Mouse (Mus musculus): ENCODE measurements around the gene Popdc2.

Popdc2 gene

DNA sequence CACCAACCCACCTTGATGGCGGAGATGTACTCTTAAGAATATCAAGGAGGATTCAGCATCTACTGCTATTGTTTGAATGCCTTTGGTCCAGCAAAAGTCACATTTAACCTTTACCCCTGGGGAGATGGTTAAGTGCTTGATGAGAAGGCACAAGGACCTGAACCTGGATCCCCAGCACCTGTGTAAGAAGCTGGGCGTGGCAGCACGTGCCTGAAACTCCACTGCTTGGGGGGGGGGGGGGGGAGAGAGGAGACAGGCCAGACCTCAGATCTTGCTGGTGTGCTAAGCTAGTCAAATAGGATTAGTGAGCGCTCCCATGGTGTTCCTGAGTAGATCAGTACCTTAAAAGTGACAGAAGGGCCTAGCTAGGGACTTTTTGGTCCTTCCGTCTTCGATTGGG, 39.5 kb downstream of the Popdc2 start:
- DNase-seq (ENCODE audit: low spot score), result no peak

DNA sequence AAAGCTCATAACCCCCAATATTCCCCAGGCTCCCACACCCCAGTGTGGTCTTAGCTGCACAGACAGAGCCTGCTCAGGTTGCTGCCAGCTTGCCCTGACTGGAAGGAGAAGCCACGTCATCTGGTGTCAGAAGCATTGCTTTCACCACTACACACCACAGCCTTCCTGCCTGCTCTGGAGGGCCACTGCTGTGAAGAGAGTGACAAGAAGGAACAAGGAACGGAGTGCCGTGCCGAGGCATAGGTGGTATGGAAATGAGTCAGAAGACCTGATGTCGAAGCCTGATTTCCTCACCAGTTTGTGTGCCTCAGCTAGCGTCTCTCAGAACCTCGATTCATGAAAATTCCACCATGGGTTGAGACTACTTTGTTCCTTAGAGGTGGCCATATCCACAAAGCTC, 41.6 kb downstream of the Popdc2 start:
- no peak for DNase-seq (ENCODE audit: low spot score)

DNA sequence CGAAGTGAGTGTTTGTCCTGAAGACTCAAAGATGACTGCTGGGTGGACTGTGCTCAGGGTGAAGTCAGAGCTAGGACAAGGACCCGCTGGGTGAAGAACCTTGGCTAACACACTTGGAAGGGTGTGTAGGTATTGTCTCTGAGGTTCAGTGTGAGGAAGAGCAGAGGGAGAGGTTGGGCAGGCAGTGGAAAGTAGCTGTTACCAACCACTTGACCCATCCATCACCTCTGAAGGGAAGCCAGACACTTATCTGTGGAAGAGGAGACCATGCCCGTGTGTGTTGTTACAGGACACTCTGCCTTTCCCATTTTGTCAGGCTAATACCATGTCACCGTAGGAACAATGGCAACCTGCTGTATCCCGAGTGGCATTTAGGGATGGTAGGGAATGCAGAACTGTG, 44.3 kb downstream of the Popdc2 start:
- no peak for DNase-seq (ENCODE audit: low spot score)

DNA sequence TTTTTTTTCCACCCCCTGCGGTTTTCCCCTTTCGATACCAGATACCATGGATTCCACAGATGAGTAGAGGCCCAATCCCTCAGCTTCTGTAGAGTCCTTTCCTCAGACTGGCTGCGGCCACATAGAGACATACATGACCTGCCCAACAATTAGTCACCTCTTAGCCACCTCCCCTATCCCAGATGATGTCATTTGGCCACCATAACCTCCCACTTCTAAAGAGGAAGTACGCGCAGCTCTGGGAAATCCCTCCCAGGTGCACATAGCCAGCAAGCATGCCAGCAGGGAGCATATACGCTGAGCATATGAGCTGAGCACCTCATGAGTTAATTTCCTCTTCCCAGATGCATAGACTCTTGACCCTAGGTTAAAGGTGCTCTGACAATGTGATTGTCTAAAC, 44.7 kb downstream of the Popdc2 start:
- no peak for DNase-seq (ENCODE audit: low spot score)

DNA sequence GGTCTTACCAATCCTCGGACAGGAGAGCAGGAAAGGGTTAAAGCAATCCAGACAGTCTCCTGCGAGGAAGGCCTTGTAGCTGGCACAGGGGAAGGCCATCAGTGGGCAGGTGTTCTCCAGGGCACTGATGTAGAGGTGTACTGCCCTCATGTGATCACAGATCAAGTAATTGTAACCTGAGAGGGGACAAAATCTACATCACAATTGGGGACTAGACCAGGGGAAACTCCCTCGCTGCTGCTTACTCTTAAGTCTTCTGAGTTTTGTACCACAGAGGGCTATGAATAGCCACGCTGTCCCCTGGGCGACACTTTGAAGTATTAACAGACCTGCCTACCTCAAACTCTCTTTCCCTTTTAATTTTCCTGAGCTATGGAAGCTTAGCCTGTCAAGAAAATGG, 45.6 kb downstream of the Popdc2 start:
- no peak for DNase-seq (ENCODE audit: low spot score)

DNA sequence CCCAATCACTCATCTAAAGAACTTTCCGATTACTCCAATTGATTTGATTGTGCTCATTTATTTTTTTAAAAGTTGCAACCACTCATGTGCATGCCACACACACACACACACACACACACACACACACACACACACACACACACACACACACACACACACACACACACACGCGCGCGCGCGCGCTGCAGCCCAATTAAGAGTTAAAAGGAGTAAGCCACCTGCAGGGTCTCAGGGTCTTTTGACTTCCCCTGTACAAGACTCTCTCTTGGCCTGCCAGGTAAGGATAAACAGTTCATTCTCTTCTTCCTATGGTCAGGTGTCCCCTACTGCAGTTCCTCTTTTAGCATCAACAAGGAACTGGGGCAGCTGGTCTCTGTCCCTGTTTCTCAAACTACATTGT, 46.4 kb downstream of the Popdc2 start:
- DNase-seq (ENCODE audit: low spot score), result no peak

DNA sequence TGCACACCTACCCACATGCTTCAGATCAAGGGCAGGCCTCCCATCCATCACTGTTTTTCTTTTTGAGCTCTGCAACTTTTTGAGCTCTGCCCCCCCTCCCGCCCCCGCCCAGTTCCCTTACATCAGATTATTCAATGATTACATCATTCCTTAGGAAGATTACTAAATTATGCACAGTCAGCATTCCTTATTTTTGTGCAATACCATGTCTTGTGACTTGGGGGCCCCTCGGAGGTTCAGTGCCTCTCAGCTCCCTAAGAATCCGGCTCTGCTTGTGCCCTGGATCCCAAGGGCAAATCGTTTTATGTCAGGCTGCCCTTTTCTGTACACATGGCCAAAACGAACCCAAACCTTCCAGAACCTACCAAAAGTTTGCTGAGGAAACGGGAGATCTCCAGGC, 52.9 kb downstream of the Popdc2 start:
- DNase-seq (ENCODE audit: low spot score), result no peak

DNA sequence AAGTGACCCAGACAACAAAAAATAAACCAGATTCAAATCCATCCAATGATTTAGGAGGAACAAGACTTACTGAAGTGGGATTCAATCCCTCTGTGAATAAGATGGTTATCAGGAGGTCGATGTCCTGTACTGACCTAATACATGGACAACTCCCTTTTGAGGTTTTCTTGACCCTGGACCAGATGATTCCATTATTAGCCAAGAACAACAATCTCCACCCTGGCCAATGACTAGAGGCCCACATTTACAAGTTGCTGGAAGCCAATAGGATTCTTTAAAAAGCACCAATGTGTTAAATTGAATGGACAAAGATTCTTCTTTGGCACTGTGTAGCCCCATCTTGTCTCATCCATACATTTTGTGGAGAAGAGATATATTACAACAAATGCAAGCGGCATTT, 63.4 kb downstream of the Popdc2 start:
- DNase-seq (ENCODE audit: low spot score), result no peak

DNA sequence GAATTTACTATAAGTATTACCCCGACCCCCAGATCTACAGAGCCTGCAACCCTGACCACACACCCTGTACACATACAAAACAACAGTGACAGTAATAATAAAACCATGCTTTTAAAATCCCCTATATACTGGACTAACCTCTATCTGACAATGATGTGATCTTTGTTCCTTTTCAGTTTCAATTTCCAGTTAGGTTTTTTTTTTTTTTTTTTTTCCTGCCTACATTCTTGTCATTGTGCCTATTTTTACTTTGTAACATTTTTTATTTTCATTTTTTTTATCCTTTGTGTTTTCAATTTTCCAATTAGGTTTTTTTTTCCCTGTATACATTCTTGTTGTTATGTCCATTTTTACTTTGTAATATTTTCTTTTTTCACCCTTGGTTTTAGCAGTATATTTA, 63.8 kb downstream of the Popdc2 start:
- DNase-seq (ENCODE audit: low spot score), result no peak

All from ovary, postnatal 14 days (tissue).